Mouse (Mus musculus) CH12.LX (cell line): ENCODE results near the gene Nob1. TPM values are rescaled to one million over a fixed set of nuclear protein-coding genes. Genes with fewer than 3 reads are reported as not detected.
A peak's percentile ranks its signal among the peaks of the same experiment; 100 is the strongest.

Experiments
- DNase-seq: peaks from one replicate; pipeline ENCODE4 v3.0.0-alpha.2; 2013; ENCODE audit errors: extremely low read depth
- H3K27ac ChIP-seq: 2 replicates; pipeline ENCODE4 v1.5.1; 2012; ENCODE audit warnings: low read depth, mild to moderate bottlenecking, control low read depth, moderate library complexity; ENCODE audit not compliant: insufficient read depth
- H3K27me3 ChIP-seq: replicated peaks from 2 replicates; pipeline ENCODE3; 2012; ENCODE audit warnings: inconsistent platforms
- H3K36me3 ChIP-seq, 2 experiments: replicated peaks in 1 of 2; 2 replicates each; pipeline versions ENCODE3 to v1.6.1; 2012; ENCODE audit warnings: inconsistent platforms in 1 of 2, low read length in 1 of 2, mild to moderate bottlenecking in 1 of 2, mixed read lengths in 1 of 2, moderate library complexity in 1 of 2; ENCODE audit not compliant: control insufficient read depth in 1 of 2, insufficient read depth in 1 of 2
- H3K4me1 ChIP-seq, 2 experiments: 2 replicates each; pipeline ENCODE4 v1.6.1; 2012; ENCODE audit warnings: inconsistent platforms in 1 of 2, moderate library complexity in 1 of 2; ENCODE audit not compliant: insufficient read depth in 2 of 2, control insufficient read depth in 1 of 2
- H3K4me2 ChIP-seq: 2 replicates; pipeline ENCODE4 v1.6.1; 2012; ENCODE audit warnings: low read depth, mild to moderate bottlenecking, control low read depth; ENCODE audit not compliant: poor library complexity, insufficient read depth, severe bottlenecking
- H3K4me3 ChIP-seq, 3 experiments: fragments of 150-350 bp in 1 of 3; sonication (generic) in 1 of 3; replicated peaks in 1 of 3; 2 replicates each; pipeline versions ENCODE3 to v1.5.1; 2011 to 2012; ENCODE audit warnings: low read depth in 2 of 3, low read length in 2 of 3, mild to moderate bottlenecking in 2 of 3, moderate library complexity in 2 of 3, control low read depth in 1 of 3, improper control_type of control experiment in 1 of 3, inconsistent platforms in 1 of 3, mixed read lengths in 1 of 3; ENCODE audit not compliant: poor library complexity in 1 of 3
- H3K79me2 ChIP-seq: replicated peaks from 2 replicates; pipeline ENCODE4 v1.6.1; 2012; ENCODE audit warnings: mild to moderate bottlenecking, moderate library complexity; ENCODE audit not compliant: control insufficient read depth, poor library complexity, insufficient read depth, severe bottlenecking; ENCODE audit errors: extremely low read depth
- H3K9ac ChIP-seq: 2 replicates; pipeline ENCODE4 v1.6.1; 2012; ENCODE audit warnings: low read depth, mild to moderate bottlenecking, control low read depth, moderate library complexity; ENCODE audit not compliant: insufficient read depth
- H3K9me3 ChIP-seq: replicated peaks from 2 replicates; pipeline ENCODE3; 2012; ENCODE audit warnings: low read length, inconsistent platforms, mixed read lengths
- BHLHE40 ChIP-seq: IDR thresholded peaks from 2 replicates; pipeline ENCODE4 v1.6.1; 2011; ENCODE audit warnings: mild to moderate bottlenecking, low read depth, low read length, improper control_type of control experiment
- CHD1 ChIP-seq: IDR thresholded peaks from 2 replicates; pipeline ENCODE4 v1.6.1; 2012; ENCODE audit warnings: low read depth, low read length, improper control_type of control experiment, inconsistent platforms
- CHD2 ChIP-seq: IDR thresholded peaks from 2 replicates; pipeline ENCODE4 v1.6.1; 2011; ENCODE audit warnings: low read length, improper control_type of control experiment
- CTCF ChIP-seq, 2 experiments: IDR thresholded peaks in 1 of 2; conservative IDR thresholded peaks in 1 of 2; 2 replicates each; pipeline ENCODE4 v1.5.1; 2011 to 2012; ENCODE audit warnings: low read depth in 2 of 2, low read length in 2 of 2, improper control_type of control experiment in 1 of 2, inconsistent platforms in 1 of 2, mild to moderate bottlenecking in 1 of 2, moderate library complexity in 1 of 2
- E2F4 ChIP-seq: IDR thresholded peaks from 2 replicates; pipeline ENCODE4 v1.6.1; 2011; ENCODE audit warnings: low read depth, low read length, improper control_type of control experiment; ENCODE audit not compliant: insufficient replicate concordance
- ETS1 ChIP-seq: conservative IDR thresholded peaks from 2 replicates; pipeline ENCODE4 v1.6.1; 2012; ENCODE audit warnings: low read depth, mild to moderate bottlenecking, inconsistent platforms, low read length, improper control_type of control experiment, moderate library complexity
- JUND ChIP-seq: conservative IDR thresholded peaks from 2 replicates; pipeline ENCODE4 v1.6.1; 2011; ENCODE audit warnings: low read depth, low read length, improper control_type of control experiment
- KAT2A ChIP-seq: IDR thresholded peaks from 2 replicates; pipeline ENCODE4 v1.6.1; 2012; ENCODE audit warnings: low read length, improper control_type of control experiment, inconsistent platforms; ENCODE audit not compliant: insufficient replicate concordance
- MXI1 ChIP-seq: IDR thresholded peaks from 2 replicates; pipeline ENCODE4 v1.6.1; 2011; ENCODE audit warnings: mild to moderate bottlenecking, low read depth, low read length, improper control_type of control experiment
- NRF1 ChIP-seq: IDR thresholded peaks from 2 replicates; pipeline ENCODE4 v1.6.1; 2014; ENCODE audit warnings: low read depth, mild to moderate bottlenecking, inconsistent platforms, low read length, improper control_type of control experiment, moderate library complexity
- PAX5 ChIP-seq: IDR thresholded peaks from 2 replicates; pipeline ENCODE4 v1.6.1; 2012; ENCODE audit warnings: low read length, inconsistent platforms, mixed read lengths
- POLR2A ChIP-seq: IDR thresholded peaks from 2 replicates; pipeline ENCODE4 v1.6.1; 2011; ENCODE audit warnings: low read depth, mild to moderate bottlenecking, improper control_type of control experiment, low read length
- POLR2AphosphoS2 ChIP-seq: IDR thresholded peaks from 2 replicates; pipeline ENCODE4 v1.6.1; 2011; ENCODE audit warnings: low read depth, low read length, improper control_type of control experiment
- RAD21 ChIP-seq: IDR thresholded peaks from 2 replicates; pipeline ENCODE4 v1.6.1; 2011; ENCODE audit warnings: low read depth, mild to moderate bottlenecking, low read length, improper control_type of control experiment, moderate library complexity
- RCOR1 ChIP-seq: conservative IDR thresholded peaks from 2 replicates; pipeline ENCODE4 v1.6.1; 2012; ENCODE audit warnings: low read depth, mild to moderate bottlenecking, inconsistent platforms, low read length, improper control_type of control experiment
- SMC3 ChIP-seq: IDR thresholded peaks from 2 replicates; pipeline ENCODE4 v1.6.1; 2011; ENCODE audit warnings: low read depth, low read length, improper control_type of control experiment
- TBP ChIP-seq: conservative IDR thresholded peaks from 2 replicates; pipeline ENCODE4 v1.6.1; 2011; ENCODE audit warnings: low read depth, low read length, improper control_type of control experiment
- UBTF ChIP-seq: IDR thresholded peaks from 2 replicates; pipeline ENCODE4 v1.6.1; 2012; ENCODE audit warnings: low read depth, mild to moderate bottlenecking, inconsistent platforms, low read length, improper control_type of control experiment, moderate library complexity
- USF1 ChIP-seq: IDR thresholded peaks from 2 replicates; pipeline ENCODE4 v1.6.1; 2014; ENCODE audit warnings: low read depth, mild to moderate bottlenecking, inconsistent platforms, low read length, improper control_type of control experiment
- USF2 ChIP-seq: conservative IDR thresholded peaks from 2 replicates; pipeline ENCODE4 v1.6.1; 2011; ENCODE audit warnings: low read depth, low read length, improper control_type of control experiment
- ZC3H11A ChIP-seq: IDR thresholded peaks from 2 replicates; pipeline ENCODE4 v1.6.1; 2012; ENCODE audit warnings: low read depth, mild to moderate bottlenecking, inconsistent platforms, low read length, improper control_type of control experiment
- ZKSCAN1 ChIP-seq: IDR thresholded peaks from 2 replicates; pipeline ENCODE4 v1.6.1; 2012; ENCODE audit warnings: low read depth, inconsistent platforms, low read length, improper control_type of control experiment, borderline replicate concordance
- ZNF384 ChIP-seq: IDR thresholded peaks from 2 replicates; pipeline ENCODE4 v1.6.1; 2012; ENCODE audit warnings: low read depth, low read length, improper control_type of control experiment, inconsistent platforms
- dilution Hi-C: fragments of 300-500 bp; cut with MboI; formaldehyde crosslinking; loops from 2 replicates; pipeline ENCODE4 v1.14.3; 2020; ENCODE audit warnings: low sequenced_read_pairs; ENCODE audit not compliant: extremely low pct_unique_long_range_greater_than_20kb, extremely low pct_ligation_motif_present
- in situ Hi-C: fragments of 300-500 bp; cut with MboI; formaldehyde crosslinking; loops from 3 replicates; pipeline ENCODE4 v1.14.3; 2019; ENCODE audit warnings: low sequenced_read_pairs, low pct_ligation_motif_present, low pct_unique_long_range_greater_than_20kb, mixed read lengths
- polyA plus RNA-seq: library from polyadenylated mRNA; unstranded; fragments of >175 nt; gene quantifications from 2 replicates; pipeline ENCODE4 v1.2.1, GENCODE M21; 2012; ENCODE audit warnings: low read depth; ENCODE audit not compliant: insufficient read length
- total RNA-seq, 2 experiments: library from RNA; depleted of rRNA; stranded (reverse); fragments of 300-350 nt in 1 of 2; fragments of >200 nt in 1 of 2; gene quantifications; 2 replicates each; pipeline ENCODE4 v1.2.3; 2012 to 2014

The Nob1 gene
- total and polyA plus RNA-seq, 3 experiments: 21.4 to 109 (median 73.1) TPM

- H3K4me3 ChIP-seq: no peak overlapping the region
- H3K9ac ChIP-seq: no peak overlapping the region
- H3K4me2 ChIP-seq: no peak overlapping the region
- no peaks in the 10 kb centered on the region for H3K79me2 ChIP-seq
- H3K4me1 ChIP-seq: no peaks in the 10 kb centered on the region
- DNase-seq: peak; percentile 24
- H3K9me3 ChIP-seq: peaks cover 2% of the 10 kb centered on the region
- no peaks in the 10 kb centered on the region for H3K27me3 ChIP-seq
- in situ Hi-C loops: no loop called here
- dilution Hi-C loops: no loop called here
- no peak overlapping the region for H3K27ac ChIP-seq
- TF ChIP-seq RAD21 (peak; percentile 27), PAX5 (no peak), CTCF (conservative IDR thresholded peaks at IDR 0.05 in 1 of 2, IDR thresholded peaks at IDR 0.05 in 1 of 2; ENCODE audit: low read depth in 2 of 2, low read length in 2 of 2) (peak in 1 of 2 experiments; percentile 52; a peak in 2 of 4 replicates), TBP (no peak), CHD2 (no peak), SMC3 (peak; percentile 42)
- H3K36me3 ChIP-seq: peaks cover 11 to 80% of the 10 kb centered on the region in 2 experiments
These were observed 41.8 kb upstream of the Nob1 start for GRCm38 (mm10) chr8:107466642-107467041.

GRCm38 (mm10) chr8:107465332-107465990 lies 40.6 kb upstream of the Nob1 start:
- H3K9me3 ChIP-seq: peaks cover 2% of the 10 kb centered on the region
- no peak overlapping the region for H3K4me2 ChIP-seq
- H3K27me3 ChIP-seq: no peaks in the 10 kb centered on the region
- no peaks in the 10 kb centered on the region for H3K4me1 ChIP-seq
- no peak for DNase-seq
- no peak overlapping the region for H3K27ac ChIP-seq
- TF ChIP-seq PAX5 (no peak), CHD2 (no peak), USF2 (no peak), JUND (no peak), NRF1 (no peak), POLR2A (no peak), KAT2A (no peak), SMC3 (no peak), POLR2AphosphoS2 (no peak)
- no peaks in the 10 kb centered on the region for H3K79me2 ChIP-seq
- no peak overlapping the region for H3K9ac ChIP-seq
- in situ Hi-C loops (no loop called here), dilution Hi-C loops (no loop called here)
- no peak overlapping the region for H3K4me3 ChIP-seq
- peaks cover 17 to 83% of the 10 kb centered on the region in 2 experiments for H3K36me3 ChIP-seq

- Histone ChIP-seq H3K4me1 (no peaks in the 10 kb centered on the region), H3K9me3 (peaks cover 2% of the 10 kb centered on the region), H3K4me3 (no peak overlapping the region), H3K9ac (no peak overlapping the region), H3K4me2 (no peak overlapping the region), H3K79me2 (no peaks in the 10 kb centered on the region), H3K27ac (no peak overlapping the region), H3K36me3 (peaks cover 20 to 82% of the 10 kb centered on the region in 2 experiments), H3K27me3 (no peaks in the 10 kb centered on the region)
- dilution Hi-C loops (no loop called here), in situ Hi-C loops (loop anchor here (5.0 kb wide), 1 partner anchor 115 kb away; no protein-coding TSS in a partner anchor)
- TF ChIP-seq ZC3H11A (no peak), CTCF (conservative IDR thresholded peaks at IDR 0.05 in 1 of 2, IDR thresholded peaks at IDR 0.05 in 1 of 2; ENCODE audit: low read depth in 2 of 2, low read length in 2 of 2) (no peak), E2F4 (no peak), SMC3 (no peak), CHD1 (no peak), RAD21 (no peak), BHLHE40 (no peak), USF1 (no peak), RCOR1 (no peak), POLR2AphosphoS2 (no peak), ZNF384 (no peak), UBTF (no peak), ETS1 (no peak), MXI1 (no peak), JUND (no peak), KAT2A (no peak), ZKSCAN1 (no peak), TBP (no peak)
- DNase-seq: no peak
These were observed 37.6 kb upstream of the Nob1 start for GRCm38 (mm10) chr8:107462423-107462822.
